Mouse (Mus musculus) subcutaneous adipose tissue, adult 2 months (tissue): Measurements from ENCODE around the gene Pth2. TPM values are rescaled to one million over a fixed set of nuclear protein-coding genes. Genes with fewer than 3 reads are reported as not detected.

ENCODE experiments used
- polyA plus RNA-seq: library from polyadenylated mRNA; depleted of rRNA; stranded (reverse); fragments of >200 nt; gene quantifications from 2 replicates; pipeline ENCODE4 v1.2.3, GENCODE M21; 2012; ENCODE audit warnings: low replicate concordance; rRNA removed

Gene Pth2
- polyA plus RNA-seq = not detected in 2 replicates

GRCm38 (mm10) chr7:45180896-45181477 is at the start of gene Pth2:
Gene Pth2 (plus strand): TSS chr7:45180995.

DNA sequence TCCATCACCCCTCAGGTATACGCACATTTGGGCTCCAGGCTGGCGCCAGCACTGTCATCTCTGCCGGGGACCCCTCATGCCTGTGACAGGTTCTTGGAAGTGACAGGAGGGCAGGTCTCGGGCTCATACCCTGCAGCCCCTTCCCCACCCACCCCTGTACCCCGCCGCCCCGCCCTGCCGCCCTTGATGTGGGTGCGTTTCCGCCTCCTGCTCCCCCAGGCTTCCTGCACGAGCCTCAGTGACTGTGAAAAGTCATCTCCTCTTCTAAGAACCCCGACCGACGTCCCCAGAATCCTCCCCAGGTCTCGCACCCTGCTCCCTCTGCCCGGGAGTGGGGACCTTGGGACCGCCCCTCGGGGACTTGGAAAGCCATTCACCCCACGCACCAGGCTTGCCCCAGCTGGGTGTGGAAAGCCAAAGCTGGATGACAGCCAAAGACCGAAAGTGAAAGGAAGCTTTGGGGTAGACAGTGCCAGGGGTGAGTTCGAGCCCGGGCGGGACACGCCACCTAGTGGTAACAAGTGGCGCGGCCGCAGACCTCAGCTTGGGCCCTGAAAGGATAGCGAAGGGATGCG is 44.7 kb upstream of the Pth2 start, which contains the start of the genes Gm45713 and Flt3l:
Gene Gm45713, minus strand, starts transcription at position 239 of the 575 bp plus-strand sequence.
Gene Flt3l, minus strand, starts transcription at position 440 of the 575 bp plus-strand sequence.

GRCm38 (mm10) chr7:45154096-45154992 is 26.5 kb upstream of the Pth2 start, which contains the start of the genes Pih1d1 and Aldh16a1:
Gene Pih1d1 (plus strand): TSS chr7:45154303.
Gene Aldh16a1 (minus strand): TSS chr7:45154584.

DNA sequence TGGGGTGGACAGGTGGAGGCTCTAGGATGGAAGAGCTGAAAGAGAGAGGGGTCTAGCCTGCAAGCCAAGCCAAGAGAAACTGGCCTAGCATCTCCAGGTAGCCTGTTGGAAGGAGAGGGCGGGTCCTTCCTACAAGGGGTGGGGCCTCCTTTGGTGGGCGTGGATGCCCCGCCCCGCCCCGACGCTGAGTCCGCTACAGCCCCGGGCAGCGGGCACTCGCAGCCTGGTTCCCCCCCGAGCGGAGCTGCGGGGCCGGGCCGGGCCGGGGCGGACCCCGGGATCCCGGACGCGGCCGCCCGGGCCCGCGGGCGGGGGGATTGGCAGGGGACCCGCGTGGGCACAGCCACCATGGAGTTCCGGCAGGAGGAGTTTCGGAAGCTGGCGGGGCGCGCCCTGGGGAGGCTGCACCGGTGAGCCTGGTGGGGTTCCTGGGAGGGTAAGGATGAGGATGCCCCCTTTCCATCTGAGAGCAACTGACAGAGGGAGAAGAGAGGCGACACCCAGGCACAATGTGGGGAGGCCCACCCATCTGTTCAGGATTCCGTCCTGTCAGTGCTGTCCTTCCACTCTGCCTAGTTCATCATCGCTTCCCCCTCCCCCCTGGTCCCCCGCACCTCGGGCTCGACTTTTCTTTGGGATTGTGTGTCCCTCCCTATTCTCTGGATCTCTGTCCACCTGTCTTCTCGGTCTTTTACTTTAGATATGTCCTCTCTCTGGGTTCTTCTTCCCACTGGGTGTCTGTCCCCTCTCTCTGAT is 16.9 kb upstream of the Pth2 start, which contains the start of gene Slc17a7:
Gene Slc17a7, plus strand, starts transcription at position 215 of the 756 bp plus-strand sequence.

GRCm38 (mm10) chr7:45179469-45179868 is 1.3 kb upstream of the Pth2 start, which contains the start of gene Gfy:
Gene Gfy (minus strand): TSS chr7:45179569.

DNA sequence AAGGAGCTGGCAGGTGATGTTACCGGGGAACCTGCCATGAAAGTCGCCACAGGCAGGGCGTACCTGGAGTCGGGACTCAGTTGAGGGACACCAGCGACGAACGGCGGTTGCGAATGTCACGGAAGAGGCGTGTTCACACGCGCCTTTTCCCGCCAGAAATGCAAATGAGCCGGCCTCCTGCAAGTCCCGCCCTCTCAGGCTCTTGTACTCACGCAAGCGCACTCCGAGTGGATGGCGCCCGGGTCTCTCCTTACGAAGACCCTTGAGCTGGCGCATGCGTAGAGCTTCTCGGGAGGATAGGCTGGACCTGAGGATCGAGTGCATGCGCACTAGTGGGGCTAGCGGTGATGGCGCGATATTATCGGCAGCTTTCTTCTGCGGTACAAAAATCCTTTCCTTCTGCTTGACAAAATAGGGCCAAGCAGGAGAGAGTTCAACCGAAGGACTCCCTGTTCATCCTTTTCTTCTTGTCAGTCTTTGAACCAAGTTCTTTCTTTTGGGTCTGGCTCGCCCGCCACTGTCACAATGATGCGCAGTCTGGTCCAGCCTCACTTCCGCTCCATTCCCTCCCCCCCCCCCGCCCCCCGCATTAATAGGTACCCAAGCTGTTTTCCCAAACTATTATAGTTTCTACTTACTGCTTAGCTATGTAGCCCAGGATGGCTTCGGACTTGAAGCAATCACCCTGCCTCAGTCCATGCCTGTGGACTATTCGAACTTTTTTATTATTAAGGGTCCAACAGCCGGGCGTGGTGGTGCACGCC is 23.8 kb downstream of the Pth2 start, which contains the start of gene Ccdc155:
Gene Ccdc155, minus strand, starts transcription at position 513 of the 764 bp plus-strand sequence.

GRCm38 (mm10) chr7:45211851-45212251 is 31.1 kb downstream of the Pth2 start, which contains the start of gene Dkkl1:
Gene Dkkl1 (minus strand): TSS chr7:45212147.

DNA sequence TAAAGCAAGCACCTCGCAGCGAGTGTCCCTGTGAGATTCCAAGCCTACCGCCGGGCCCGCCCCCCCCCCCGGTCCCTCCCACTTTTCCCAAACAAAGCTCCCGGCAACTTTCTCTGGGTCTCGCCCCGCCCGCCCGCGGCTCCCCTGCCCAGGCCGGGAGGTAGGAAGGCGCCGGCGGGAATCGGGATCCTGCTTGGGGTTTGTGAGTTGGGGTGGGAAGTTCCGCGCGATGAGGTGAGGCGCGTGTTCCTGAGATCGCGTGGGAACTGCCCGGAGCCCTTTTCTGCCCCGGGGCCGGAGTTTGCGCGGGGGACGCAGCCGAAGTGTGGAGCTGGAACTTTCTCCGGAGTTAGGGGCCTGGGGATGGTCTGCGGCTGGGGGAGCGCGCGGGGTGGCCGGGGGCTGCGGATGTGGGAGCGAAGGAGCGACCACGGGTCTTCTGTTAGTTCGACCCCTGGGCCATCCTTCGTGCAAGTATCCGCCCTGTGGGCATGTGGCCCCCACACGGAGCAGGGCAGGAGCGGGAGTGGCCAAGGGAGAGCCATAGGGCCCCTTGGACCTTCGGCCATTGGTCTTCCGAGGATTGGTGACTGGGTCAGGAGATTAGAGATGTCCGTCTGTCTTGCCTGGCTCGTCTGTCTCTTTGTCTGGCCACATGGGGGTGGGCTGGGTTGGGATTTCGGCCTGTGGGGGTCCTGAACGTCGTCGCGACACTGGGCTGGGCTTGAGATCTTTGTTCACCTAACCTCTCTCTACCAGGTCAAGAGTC is 35.1 kb downstream of the Pth2 start, which contains the start of gene Tead2:
Gene Tead2, plus strand, starts transcription at position 81 of the 769 bp plus-strand sequence.

Other genes starting within 250 kb of the Pth2 start
- gene Tsks, start 237.8 kb upstream of the Pth2 start, polyA plus RNA-seq = 0.21 and 0.22 TPM in 2 replicates
- gene Cpt1c, start 206.1 kb upstream of the Pth2 start, polyA plus RNA-seq = 21.7 and 88.9 TPM in 2 replicates
- 148 and 347 TPM in 2 replicates for gene Prmt1, start 194.4 kb upstream of the Pth2 start, polyA plus RNA-seq
- 111 and 156 TPM in 2 replicates for gene Irf3, start 183.3 kb upstream of the Pth2 start, polyA plus RNA-seq
- gene Bcl2l12, start 182.3 kb upstream of the Pth2 start, polyA plus RNA-seq = 30.2 and 45.2 TPM in 2 replicates
- 67.6 and 79.5 TPM in 2 replicates for gene Scaf1, start 164.6 kb upstream of the Pth2 start, polyA plus RNA-seq
- gene Rras, start 163.0 kb upstream of the Pth2 start, polyA plus RNA-seq = 286 and 584 TPM in 2 replicates
- gene Prr12, start 128.1 kb upstream of the Pth2 start, polyA plus RNA-seq = 8.6 and 15.5 TPM in 2 replicates
- 68.3 and 84.1 TPM in 2 replicates for gene Nosip, start 118.6 kb upstream of the Pth2 start, polyA plus RNA-seq
- gene Prrg2, start 118.3 kb upstream of the Pth2 start, polyA plus RNA-seq = 73.3 and 99.8 TPM in 2 replicates
- gene Rcn3, start 88.8 kb upstream of the Pth2 start, polyA plus RNA-seq = 89.2 and 448 TPM in 2 replicates
- gene Fcgrt, start 77.1 kb upstream of the Pth2 start, polyA plus RNA-seq = 195 and 315 TPM in 2 replicates
- 294 and 506 TPM in 2 replicates for gene Rps11, start 56.6 kb upstream of the Pth2 start, polyA plus RNA-seq
- 1,583 and 3,800 TPM in 2 replicates for gene Rpl13a, start 52.2 kb upstream of the Pth2 start, polyA plus RNA-seq
- 5.4 and 12.9 TPM in 2 replicates for gene Gm45713, start 44.8 kb upstream of the Pth2 start, polyA plus RNA-seq
- 62.3 and 91.9 TPM in 2 replicates for gene Flt3l, start 44.6 kb upstream of the Pth2 start, polyA plus RNA-seq
- gene Pih1d1, start 26.7 kb upstream of the Pth2 start, polyA plus RNA-seq = 64.1 and 64.9 TPM in 2 replicates
- 35.1 and 56.5 TPM in 2 replicates for gene Aldh16a1, start 26.4 kb upstream of the Pth2 start, polyA plus RNA-seq
- 0.08 TPM in 1 of 2 replicates, not detected in the other for gene Slc17a7, start 17.0 kb upstream of the Pth2 start, polyA plus RNA-seq
- gene Gfy, start 1.4 kb upstream of the Pth2 start, polyA plus RNA-seq = not detected in 2 replicates
- 0.09 and 0.14 TPM in 2 replicates for gene Ccdc155, start 23.9 kb downstream of the Pth2 start, polyA plus RNA-seq
- 0.17 and 0.73 TPM in 2 replicates for gene Dkkl1, start 31.2 kb downstream of the Pth2 start, polyA plus RNA-seq
- 30.9 and 110 TPM in 2 replicates for gene Tead2, start 34.8 kb downstream of the Pth2 start, polyA plus RNA-seq
- 37.7 and 42.8 TPM in 2 replicates for gene Cd37, start 58.1 kb downstream of the Pth2 start, polyA plus RNA-seq
- not detected in 2 replicates for gene Slc6a16, start 60.1 kb downstream of the Pth2 start, polyA plus RNA-seq
- 0.11 TPM in 1 of 2 replicates, not detected in the other for gene Slc6a21, start 96.5 kb downstream of the Pth2 start, polyA plus RNA-seq
- gene Trpm4, start 152.8 kb downstream of the Pth2 start, polyA plus RNA-seq = 20.9 and 38.3 TPM in 2 replicates
- gene Hrc, start 154.3 kb downstream of the Pth2 start, polyA plus RNA-seq = 0.30 and 1.2 TPM in 2 replicates
- gene Ppfia3, start 186.0 kb downstream of the Pth2 start, polyA plus RNA-seq = 2.0 and 2.5 TPM in 2 replicates
- gene Lin7b, start 189.6 kb downstream of the Pth2 start, polyA plus RNA-seq = 4.4 and 34.4 TPM in 2 replicates
- 195 and 299 TPM in 2 replicates for gene Snrnp70, start 214.7 kb downstream of the Pth2 start, polyA plus RNA-seq
- 0.07 and 0.18 TPM in 2 replicates for gene Kcna7, start 224.7 kb downstream of the Pth2 start, polyA plus RNA-seq
- gene Ntf5, start 232.7 kb downstream of the Pth2 start, polyA plus RNA-seq = 0.13 and 1.2 TPM in 2 replicates
- not detected in 2 replicates for gene Lhb, start 239.8 kb downstream of the Pth2 start, polyA plus RNA-seq